Mouse (Mus musculus): Measurements from ENCODE around the gene Hspb6. TPM values are rescaled to one million over a fixed set of nuclear protein-coding genes. Genes with fewer than 3 reads are reported as not detected.

The Hspb6 gene
- polyA plus RNA-seq, 1 experiment from 2014 or later = 9.3 TPM

GRCm38 (mm10) chr7:30589435-30590301 is 37.7 kb downstream of the Hspb6 start:
- peak overlapping the region; percentile 78 for H3K4me2 ChIP-seq (replicated peaks)
- H3K4me3 ChIP-seq = peak overlapping the region; percentile 95
- H3K27me3 ChIP-seq = no peaks in the 10 kb centered on the region
- peak; percentile 67 for ATAC-seq (replicated peaks)
- no peaks in the 10 kb centered on the region for H3K9me3 ChIP-seq
- H3K36me3 ChIP-seq = peaks cover 15% of the 10 kb centered on the region
- H3K4me1 ChIP-seq = peaks cover 24% of the 10 kb centered on the region
- peak overlapping the region; percentile 95 for H3K9ac ChIP-seq (replicated peaks)
- peak overlapping the region; percentile 93 for H3K27ac ChIP-seq (replicated peaks)
- WGBS = 31% methylated on average over 40 of the region's 40 CpGs

DNA sequence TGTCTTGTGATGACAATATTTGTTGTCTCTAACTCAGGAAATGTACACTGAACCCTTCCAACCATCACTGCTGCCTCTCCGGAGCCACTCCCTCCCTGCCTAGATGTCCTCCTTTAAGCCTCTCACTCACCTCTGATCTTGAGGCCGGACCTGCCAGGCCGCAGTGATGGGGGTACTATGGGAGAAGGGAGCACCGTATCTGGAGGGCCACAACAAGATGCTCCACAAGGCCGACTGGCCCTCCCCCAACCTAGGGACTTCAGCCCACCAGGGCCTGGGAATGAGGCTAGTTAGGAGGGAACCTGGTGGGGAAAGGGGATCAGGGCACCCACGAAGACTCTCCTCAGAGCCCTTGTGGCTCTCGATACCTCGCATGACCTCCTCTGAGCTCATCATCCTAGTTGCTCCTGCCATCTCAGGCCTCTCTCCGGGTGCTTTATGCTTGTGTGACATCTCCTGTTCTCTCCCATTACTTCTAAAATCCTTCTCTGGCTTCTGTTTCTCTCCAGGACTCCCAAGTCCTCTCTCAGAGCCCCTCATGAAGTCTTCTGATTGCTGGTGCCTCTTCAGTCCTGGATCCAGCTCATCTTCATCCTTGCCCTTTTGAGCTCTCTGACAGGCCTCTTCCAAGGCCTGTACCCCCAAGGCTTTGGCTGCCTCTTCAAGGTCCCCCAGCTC is 39.1 kb downstream of the Hspb6 start:
- Histone ChIP-seq H3K27ac (replicated peaks) (no peak overlapping the region), H3K9ac (replicated peaks) (no peak overlapping the region), H3K36me3 (peaks cover 2% of the 10 kb centered on the region; the same call in 1 of the 2 replicates), H3K4me2 (replicated peaks) (no peak overlapping the region), H3K4me3 (no peak overlapping the region), H3K27me3 (no peaks in the 10 kb centered on the region), H3K9me3 (no peaks in the 10 kb centered on the region), H3K4me1 (peaks cover 24% of the 10 kb centered on the region)
- WGBS = 82% methylated on average over 9 of the region's 9 CpGs
- ATAC-seq (replicated peaks) = no peak

DNA sequence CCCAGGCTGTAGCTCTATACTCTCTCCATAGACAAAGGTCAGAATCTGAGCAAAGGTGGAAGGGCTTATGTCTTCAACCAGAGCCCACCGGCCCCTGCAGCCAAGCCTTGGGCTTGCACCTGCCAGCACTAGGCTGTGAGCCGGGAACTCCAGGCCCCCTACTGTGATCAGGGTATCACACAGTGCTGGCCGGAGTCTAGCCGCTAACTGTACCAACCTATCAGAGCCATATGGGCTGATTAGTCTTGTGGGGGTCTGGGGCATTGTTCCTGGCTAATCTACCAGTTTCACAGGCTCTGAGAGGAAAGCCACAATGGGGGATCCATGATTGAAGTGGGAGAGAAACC is 39.6 kb downstream of the Hspb6 start:
- Histone ChIP-seq H3K4me2 (replicated peaks) (no peak overlapping the region), H3K36me3 (no peaks in the 10 kb centered on the region), H3K27ac (replicated peaks) (no peak overlapping the region), H3K9me3 (no peaks in the 10 kb centered on the region), H3K27me3 (no peaks in the 10 kb centered on the region), H3K4me1 (peaks cover 22% of the 10 kb centered on the region), H3K4me3 (no peak overlapping the region), H3K9ac (replicated peaks) (no peak overlapping the region)
- no peak for ATAC-seq (replicated peaks)
- WGBS = 26% methylated on average over 4 of the region's 4 CpGs

DNA sequence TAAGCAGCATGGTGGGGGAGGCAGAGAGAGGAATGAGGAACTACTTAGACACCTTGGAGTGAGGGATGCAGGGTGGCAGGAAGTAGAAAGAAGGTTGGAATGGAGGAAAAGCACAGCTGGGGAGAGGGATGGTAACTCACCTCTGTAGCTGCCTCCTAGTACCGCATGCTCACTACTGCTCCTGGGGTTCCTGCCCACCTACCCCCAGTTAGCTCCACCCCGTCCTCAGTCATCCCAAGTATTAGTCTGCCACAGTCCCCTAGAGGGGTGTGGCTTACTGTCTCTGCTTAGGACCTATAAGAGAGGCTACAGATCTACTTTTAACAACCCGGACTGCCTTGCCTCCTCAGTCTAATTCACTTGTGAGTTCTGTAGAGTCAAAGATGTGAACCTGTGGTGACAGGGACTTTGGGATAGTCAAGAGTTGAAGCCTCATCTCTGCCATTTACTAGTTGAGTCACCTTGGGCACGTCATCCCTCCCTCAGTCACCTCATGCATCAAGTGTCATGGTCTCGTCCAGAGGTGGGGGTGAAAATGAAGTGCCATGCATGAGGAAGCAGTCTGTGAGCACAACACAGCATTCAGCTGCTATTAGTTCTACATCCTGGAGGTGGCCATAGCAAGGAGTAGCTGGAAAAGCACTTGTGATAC is 40.9 kb downstream of the Hspb6 start:
- Histone ChIP-seq H3K36me3 (no peaks in the 10 kb centered on the region), H3K27me3 (no peaks in the 10 kb centered on the region), H3K4me1 (peaks cover 10% of the 10 kb centered on the region), H3K9ac (replicated peaks) (no peak overlapping the region), H3K9me3 (no peaks in the 10 kb centered on the region), H3K27ac (replicated peaks) (no peak overlapping the region), H3K4me2 (replicated peaks) (no peak overlapping the region), H3K4me3 (no peak overlapping the region)
- no peak for ATAC-seq (replicated peaks)
- 64% methylated on average over 5 of the region's 5 CpGs for WGBS

DNA sequence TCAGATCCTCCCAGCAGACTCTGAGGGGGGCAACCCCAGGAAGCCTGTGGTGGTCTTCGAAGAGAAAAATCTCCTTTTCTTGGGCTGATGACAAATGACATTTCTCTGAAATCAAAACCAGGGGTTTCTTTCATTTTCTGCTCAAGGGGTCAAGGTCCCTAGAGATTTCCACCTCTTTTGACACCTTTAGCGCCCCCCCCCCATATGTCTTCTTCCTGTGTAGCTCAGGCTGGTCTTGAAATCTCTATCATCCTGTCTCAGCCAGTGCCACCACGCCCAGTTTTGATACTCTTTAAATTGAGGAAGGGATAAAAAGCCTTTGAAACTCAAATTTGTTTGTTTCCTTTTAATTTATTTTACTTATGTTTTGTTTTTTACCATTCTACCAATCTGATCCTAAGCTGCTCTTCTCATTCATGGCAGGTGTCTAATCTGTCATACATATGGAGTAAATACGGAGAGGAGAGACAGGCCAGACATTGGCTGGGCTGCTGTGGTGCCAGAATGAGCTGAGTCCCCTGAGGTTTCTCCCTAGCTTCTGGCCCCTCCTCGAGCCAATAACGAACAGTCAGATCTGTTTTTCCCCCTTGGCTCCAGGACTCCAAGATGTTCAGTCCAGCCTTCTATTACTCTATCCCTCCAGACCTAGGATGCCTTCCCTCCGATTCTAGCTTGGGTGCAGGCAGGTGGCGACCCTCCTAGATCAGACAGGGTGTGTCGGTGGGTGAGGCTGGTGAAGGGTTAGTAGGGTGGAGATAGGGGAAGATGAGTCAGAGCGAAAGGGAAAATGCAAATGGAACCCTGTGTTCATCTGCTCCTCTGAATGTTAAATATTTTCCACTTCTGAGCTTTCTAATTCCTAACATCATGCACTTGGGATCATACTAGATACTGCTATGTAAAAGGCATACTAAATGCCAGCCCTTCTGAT is 41.9 kb downstream of the Hspb6 start:
- H3K36me3 ChIP-seq = no peaks in the 10 kb centered on the region

GRCm38 (mm10) chr7:30594510-30595024 is 42.6 kb downstream of the Hspb6 start:
- H3K4me1 ChIP-seq = peaks cover 7% of the 10 kb centered on the region
- H3K4me3 ChIP-seq = no peak overlapping the region
- H3K27me3 ChIP-seq = no peaks in the 10 kb centered on the region
- no peaks in the 10 kb centered on the region for H3K36me3 ChIP-seq
- ATAC-seq (replicated peaks) = no peak
- H3K27ac ChIP-seq (replicated peaks) = no peak overlapping the region
- H3K9ac ChIP-seq (replicated peaks) = no peak overlapping the region
- no peak overlapping the region for H3K4me2 ChIP-seq (replicated peaks)
- WGBS = 67% methylated on average over 4 of the region's 4 CpGs
- no peaks in the 10 kb centered on the region for H3K9me3 ChIP-seq

More for the DNA sequence above, 41.9 kb downstream of the Hspb6 start:
- H3K4me1 ChIP-seq = peaks cover 10% of the 10 kb centered on the region
- H3K27me3 ChIP-seq = no peaks in the 10 kb centered on the region
- H3K9me3 ChIP-seq = no peaks in the 10 kb centered on the region
- WGBS = 84% methylated on average over 10 of the region's 10 CpGs
- ATAC-seq (replicated peaks) = no peak
- no peak overlapping the region for H3K4me3 ChIP-seq
- H3K9ac ChIP-seq (replicated peaks) = no peak overlapping the region
- no peak overlapping the region for H3K4me2 ChIP-seq (replicated peaks)
- no peak overlapping the region for H3K27ac ChIP-seq (replicated peaks)

DNA sequence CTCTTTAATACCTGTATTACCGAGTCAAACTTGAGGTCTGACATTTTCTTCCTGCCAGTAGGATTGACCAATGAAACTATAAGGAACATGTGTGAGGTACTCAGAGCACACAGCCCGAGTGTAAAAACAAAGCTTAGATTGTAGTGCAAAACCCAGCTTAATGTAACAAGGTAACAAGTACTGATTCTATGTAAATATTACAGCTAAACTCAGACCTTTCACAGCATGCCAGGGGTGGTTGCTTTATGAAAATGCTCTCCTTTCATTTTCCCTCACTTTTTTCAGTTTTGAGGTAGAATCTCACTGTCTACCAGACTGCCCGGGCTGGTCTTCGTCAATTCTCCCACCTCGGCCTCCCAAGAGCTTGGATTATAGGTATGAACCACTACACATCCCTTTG is 44.1 kb downstream of the Hspb6 start:
- Histone ChIP-seq H3K27ac (replicated peaks) (no peak overlapping the region), H3K27me3 (no peaks in the 10 kb centered on the region), H3K36me3 (no peaks in the 10 kb centered on the region), H3K4me3 (no peak overlapping the region), H3K9me3 (no peaks in the 10 kb centered on the region), H3K4me1 (peaks cover 13% of the 10 kb centered on the region), H3K9ac (replicated peaks) (no peak overlapping the region), H3K4me2 (replicated peaks) (no peak overlapping the region)
- WGBS = 81% methylated on average over 5 of the region's 5 CpGs
- ATAC-seq (replicated peaks) = no peak

DNA sequence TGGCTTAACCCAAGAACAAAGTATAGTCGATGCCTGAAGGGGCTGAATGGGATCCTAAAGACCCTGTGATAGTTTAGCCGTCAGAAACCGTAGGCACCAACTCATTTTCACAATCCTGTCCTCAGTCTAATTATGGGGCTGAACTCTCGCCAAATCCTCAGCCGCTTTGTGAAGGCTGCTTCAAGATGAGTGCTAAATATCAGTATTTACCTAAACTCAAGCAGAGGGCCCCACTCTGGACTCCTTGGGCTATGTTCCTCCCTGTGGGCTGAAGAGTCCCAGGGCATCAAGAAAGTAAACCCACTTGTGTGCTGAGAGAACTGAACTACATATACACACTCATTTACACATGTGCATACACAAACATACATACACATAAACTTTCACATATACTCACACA is 44.8 kb downstream of the Hspb6 start:
- WGBS = 40% methylated on average over 5 of the region's 5 CpGs
- no peaks in the 10 kb centered on the region for H3K9me3 ChIP-seq
- no peak overlapping the region for H3K27ac ChIP-seq (replicated peaks)
- H3K36me3 ChIP-seq = no peaks in the 10 kb centered on the region
- no peak for ATAC-seq (replicated peaks)
- H3K4me3 ChIP-seq = no peak overlapping the region
- H3K4me1 ChIP-seq = peaks cover 13% of the 10 kb centered on the region
- H3K27me3 ChIP-seq = no peaks in the 10 kb centered on the region
- H3K9ac ChIP-seq (replicated peaks) = no peak overlapping the region
- H3K4me2 ChIP-seq (replicated peaks) = no peak overlapping the region

DNA sequence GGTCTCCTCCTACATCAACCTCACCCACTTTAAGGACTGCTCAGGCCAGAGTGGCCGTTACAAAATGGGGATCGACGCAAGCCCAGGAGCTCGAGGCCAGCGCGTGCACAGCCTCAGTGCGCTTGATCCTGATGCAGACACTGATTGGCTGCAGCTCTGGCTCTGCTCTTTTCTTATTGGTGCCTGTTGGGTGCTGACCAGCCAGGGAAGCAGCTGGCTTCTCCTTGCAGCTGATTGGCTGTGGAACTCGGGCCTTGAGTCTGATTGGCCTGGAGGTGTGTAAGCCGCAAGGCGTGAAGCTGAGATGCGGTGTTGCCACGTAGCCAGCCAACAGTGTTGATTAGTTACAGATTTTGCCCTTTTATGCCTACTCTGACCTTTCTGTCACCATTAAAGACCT is 46.8 kb downstream of the Hspb6 start, which contains the start of gene Zbtb32:
TSS of gene Zbtb32 (minus strand) at position 124 of the 400 bp plus-strand sequence.
- 93% methylated on average over 12 of the region's 12 CpGs for WGBS
- ATAC-seq (replicated peaks) = no peak
- peak within 1 kb of the TSS; percentile 26 for H3K4me3 ChIP-seq
- no peaks in the 10 kb centered on the region for H3K9me3 ChIP-seq
- no peaks in the 10 kb centered on the region for H3K36me3 ChIP-seq
- H3K4me1 ChIP-seq = peaks cover 13% of the 10 kb centered on the region
- H3K9ac ChIP-seq (replicated peaks) = no peak within 1 kb of the TSS
- no peaks in the 10 kb centered on the region for H3K27me3 ChIP-seq
- H3K27ac ChIP-seq (replicated peaks) = peak within 1 kb of the TSS; percentile 57
- H3K4me2 ChIP-seq (replicated peaks) = peak within 1 kb of the TSS; percentile 44

GRCm38 (mm10) chr7:30599933-30600353 is 48.0 kb downstream of the Hspb6 start:
- peak overlapping the region; percentile 26 for H3K4me3 ChIP-seq
- peaks cover 13% of the 10 kb centered on the region for H3K4me1 ChIP-seq
- ATAC-seq (replicated peaks) = peak; percentile 98
- H3K27me3 ChIP-seq = no peaks in the 10 kb centered on the region
- WGBS = under 1% methylated on average over 16 of the region's 16 CpGs
- H3K27ac ChIP-seq (replicated peaks) = peak overlapping the region; percentile 57
- H3K36me3 ChIP-seq = no peaks in the 10 kb centered on the region
- no peaks in the 10 kb centered on the region for H3K9me3 ChIP-seq
- peak overlapping the region; percentile 44 for H3K4me2 ChIP-seq (replicated peaks)
- peak overlapping the region; percentile 28 for H3K9ac ChIP-seq (replicated peaks)

GRCm38 (mm10) chr7:30600651-30601050 is 48.7 kb downstream of the Hspb6 start:
- 70% methylated on average over 7 of the region's 7 CpGs for WGBS
- no peaks in the 10 kb centered on the region for H3K9me3 ChIP-seq
- no peaks in the 10 kb centered on the region for H3K36me3 ChIP-seq
- peak overlapping the region; percentile 57 for H3K27ac ChIP-seq (replicated peaks)
- H3K4me1 ChIP-seq = peaks cover 13% of the 10 kb centered on the region
- H3K9ac ChIP-seq (replicated peaks) = peak overlapping the region; percentile 28
- peak; percentile 15 for ATAC-seq (replicated peaks)
- H3K27me3 ChIP-seq = no peaks in the 10 kb centered on the region
- peak overlapping the region; percentile 44 for H3K4me2 ChIP-seq (replicated peaks)
- no peak overlapping the region for H3K4me3 ChIP-seq
